Mouse (Mus musculus): ENCODE data around the gene Gm21969.

Gm21969 gene

DNA sequence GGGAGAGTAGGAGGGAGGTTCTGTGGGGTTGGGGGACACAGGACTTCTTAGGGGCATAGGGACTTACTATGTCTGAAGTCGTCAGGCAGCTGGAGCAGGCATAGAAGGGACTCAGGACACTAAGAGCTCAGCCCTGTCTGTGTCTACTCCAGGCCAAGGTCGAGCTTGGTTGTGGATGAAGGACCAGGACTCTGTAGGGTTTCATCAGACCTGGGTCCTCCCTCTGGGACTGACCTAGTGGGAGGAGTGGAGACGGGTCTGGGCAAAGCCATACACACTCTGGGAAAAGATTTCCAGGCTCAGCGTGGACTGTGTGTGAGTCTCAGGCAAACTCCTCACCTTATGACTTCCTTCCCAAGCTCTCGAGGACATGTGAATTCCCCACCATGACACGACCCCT lies 16.8 kb downstream of the Gm21969 start:
- DNase-seq (ENCODE audit: low spot score in 2 of 2), result no peak

DNA sequence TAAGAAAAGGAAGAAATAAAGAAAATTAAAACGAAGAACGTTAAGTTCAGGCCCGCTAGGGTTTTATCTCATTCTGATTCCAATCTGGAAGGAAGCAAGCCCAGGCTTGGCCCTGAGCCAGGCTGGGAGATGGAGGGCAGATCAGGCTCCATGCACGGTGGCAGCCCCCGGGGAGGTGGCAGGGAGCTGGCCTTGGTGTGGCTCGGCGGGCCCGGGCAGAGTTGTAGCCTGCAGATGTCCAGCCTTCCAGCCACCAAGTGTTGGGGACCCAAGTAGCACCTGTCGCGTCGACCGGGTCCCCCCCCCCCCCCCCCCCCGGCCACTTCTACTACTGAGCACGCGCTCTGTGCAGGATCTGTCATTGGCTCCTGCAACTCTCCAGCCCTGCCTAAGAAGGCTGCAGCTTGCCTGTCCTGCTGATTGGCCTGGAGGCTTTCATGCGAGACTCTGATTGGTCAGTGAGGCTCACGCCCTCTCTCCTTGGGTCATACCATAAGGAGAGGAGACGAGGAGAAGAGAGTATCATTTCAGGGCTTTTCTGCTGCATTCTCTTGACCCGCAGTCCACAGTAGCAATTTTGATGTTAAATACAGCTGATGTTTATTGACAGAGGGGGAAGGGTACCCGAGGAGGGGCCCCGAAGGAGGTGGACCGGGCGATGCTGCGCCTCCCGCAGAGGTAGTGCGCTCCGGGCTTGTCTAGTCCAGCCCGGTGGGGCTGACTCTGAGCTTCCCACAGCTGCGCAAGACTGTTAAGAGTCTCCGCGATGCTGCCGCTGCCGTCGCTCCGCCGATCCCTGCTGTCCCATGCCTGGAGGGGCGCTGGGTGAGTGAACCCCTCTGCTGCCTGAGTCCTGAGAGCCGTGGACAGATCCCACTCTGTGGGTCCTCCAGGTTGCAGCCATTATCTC lies 19.6 kb downstream of the Gm21969 start, which contains the start of gene Aldh4a1:
Aldh4a1 (plus strand) TSS at position 494 of the 910 bp plus-strand sequence.
- DNase-seq (ENCODE audit: low spot score in 2 of 2), result peak; percentile 61 to 84

DNA sequence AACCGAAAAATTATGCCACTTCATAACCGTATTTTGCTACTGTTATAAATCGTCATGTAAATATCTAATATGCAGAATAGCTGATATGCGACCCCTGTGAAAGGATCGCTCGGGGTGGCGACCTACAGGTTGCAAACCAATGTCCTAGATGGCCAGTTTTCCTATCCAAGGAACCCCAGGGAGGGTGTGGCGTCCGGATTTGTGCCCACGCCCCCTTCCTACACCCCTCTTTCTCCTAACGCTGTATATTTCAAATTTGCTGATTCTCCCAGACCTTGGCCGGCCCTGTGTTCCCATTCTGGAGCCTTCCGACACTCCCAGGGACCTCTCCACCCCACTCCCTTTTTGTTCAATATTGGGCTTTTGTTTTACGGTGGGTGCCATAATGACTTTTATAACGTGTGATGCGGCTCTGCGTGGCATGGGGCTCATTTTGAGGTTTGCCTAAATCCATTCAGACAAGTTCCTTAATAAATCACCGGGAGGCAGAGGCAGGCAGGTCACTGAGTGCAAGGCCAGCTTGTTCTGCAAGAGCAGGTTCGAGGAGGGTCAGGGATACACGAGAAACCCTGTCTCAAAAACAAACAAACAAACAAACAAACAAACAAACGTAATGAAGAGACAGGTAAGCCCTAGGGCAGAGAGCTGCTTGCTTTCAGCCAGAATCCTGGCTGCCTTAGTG lies 20.6 kb downstream of the Gm21969 start:
- DNase-seq (ENCODE audit: low spot score in 2 of 2), result no peak

DNA sequence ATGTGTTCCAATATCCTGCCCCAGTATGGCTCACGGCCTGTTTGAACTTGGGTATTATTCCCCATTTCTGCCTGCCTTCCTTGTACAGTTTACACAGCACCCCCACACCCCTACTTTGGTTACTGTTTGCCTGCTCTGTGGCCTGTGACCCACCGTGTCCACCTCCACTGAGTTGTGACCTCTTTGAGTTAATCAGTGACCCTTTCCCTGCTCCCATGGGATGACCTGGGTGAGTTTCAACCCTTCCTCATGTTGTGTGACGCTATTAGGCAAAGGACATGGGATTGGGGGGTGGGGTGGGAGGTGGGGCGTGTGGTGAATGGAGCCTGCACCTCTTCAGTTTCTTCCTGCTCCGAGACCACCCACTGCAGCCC lies 21.1 kb downstream of the Gm21969 start:
- DNase-seq (ENCODE audit: low spot score in 2 of 2), result no peak

DNA sequence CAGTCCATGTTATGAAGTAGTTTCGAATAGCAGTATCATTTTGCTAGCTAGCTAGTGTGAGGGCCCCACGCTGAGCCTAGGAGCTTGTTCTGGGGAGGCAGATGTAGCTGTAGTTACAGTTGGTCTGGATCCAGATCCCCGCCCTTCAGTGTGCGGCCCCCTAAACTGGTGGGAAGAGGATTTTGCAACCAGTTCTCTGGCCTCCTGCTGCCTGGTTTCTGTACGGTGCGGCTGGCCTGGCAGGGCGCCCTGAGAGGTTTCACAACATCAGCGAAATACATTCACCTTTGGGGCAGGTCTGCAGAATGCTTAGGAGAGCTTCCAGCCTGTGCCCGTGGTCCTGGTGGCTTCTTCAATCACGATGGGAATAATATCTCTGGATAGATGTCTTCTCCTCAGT lies 21.7 kb downstream of the Gm21969 start:
- DNase-seq (ENCODE audit: low spot score in 2 of 2), result no peak

DNA sequence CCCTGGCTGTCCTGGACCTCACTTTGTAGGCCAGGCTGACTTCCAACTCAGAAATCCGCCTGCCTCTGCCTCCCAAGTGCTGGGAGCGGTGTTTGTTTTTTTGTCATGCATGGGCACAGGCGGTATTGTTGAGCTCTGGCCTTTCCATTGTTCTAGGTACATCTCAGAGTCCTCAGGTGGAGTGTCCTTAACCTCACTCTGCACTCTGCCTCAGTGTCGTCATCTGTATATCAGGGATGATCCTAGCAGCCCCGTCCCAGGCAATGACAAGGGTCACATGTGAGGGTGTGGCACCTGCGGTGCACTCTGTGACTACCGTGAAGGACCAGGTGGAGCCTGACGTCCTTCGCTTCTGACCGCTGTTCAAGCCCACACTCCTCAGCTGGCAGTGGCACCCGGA lies 24.4 kb downstream of the Gm21969 start:
- no peak for DNase-seq (ENCODE audit: low spot score in 2 of 2)

DNA sequence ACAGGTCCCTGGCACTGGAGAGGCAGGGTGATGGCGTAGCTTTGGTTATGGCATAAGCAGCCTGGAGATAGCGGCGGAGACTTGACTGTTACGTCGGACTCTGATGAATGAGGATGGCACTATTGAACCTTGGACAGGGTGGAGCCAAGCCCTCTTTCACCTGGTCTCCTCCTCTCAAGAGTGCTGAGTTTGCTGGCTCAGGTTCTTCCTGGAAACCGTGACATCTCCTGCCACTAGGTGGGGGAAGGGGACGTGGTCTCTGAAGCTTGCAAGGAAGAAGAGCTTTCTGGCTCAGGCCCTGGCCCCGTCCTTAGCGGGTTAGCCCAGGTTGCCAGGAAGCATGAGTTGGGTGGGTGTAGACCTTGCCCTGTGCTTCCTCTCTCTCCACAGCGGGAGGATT lies 27.2 kb downstream of the Gm21969 start:
- no peak for DNase-seq (ENCODE audit: low spot score in 2 of 2)

DNA sequence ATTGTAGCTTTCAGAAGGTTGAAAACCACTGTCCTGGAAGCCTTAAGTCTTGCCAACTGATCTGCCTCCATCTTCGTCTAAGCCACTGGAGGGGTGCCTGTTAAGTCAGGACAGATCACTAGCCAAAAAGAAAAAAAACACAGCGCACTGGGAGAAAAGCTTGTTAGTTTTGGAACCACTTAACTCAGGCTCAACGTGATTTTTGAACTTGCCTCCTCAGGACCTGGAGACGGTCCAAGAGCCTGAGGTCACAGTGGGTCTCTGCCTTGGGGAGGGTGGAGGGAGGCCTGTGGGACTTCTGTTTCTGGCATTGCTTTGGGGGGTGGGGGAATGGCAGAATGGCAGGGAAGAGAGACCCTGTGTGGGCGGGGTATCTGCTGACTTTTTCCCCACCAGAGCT lies 28.2 kb downstream of the Gm21969 start:
- DNase-seq (ENCODE audit: low spot score in 2 of 2), result no peak

DNA sequence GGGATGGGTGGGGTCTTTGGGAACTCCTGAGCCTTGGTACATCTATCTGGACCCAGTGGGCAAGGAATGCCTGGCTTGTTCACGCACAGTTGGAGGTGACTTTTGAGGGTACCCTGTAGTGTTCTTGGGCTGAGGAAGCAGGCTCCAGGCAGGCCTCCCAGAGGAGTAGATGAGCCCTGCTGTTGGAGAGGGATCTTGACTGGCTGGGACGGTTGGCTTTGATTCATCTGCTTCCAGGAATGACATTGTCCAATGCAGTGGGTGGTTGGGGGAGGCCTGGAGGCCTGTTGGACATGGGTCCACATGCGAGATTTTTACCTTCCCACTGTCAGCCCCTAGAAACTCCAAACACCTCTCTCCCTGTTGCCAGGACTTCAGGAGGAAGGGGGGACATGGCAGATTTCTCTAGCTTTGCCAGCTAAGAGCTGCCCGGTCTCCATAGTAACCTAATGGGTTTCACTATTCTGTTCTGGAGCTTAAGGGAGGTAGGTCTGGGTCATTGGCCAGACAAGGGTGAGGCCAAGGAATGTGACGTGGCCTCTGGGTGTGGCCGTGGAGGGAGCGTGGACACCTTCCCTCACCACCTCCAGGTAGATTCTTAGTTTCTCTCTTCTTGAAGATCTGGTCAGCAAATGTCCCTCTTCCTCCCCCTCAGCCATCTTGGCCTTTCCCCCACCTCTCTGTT lies 28.7 kb downstream of the Gm21969 start:
- no peak for DNase-seq (ENCODE audit: low spot score in 2 of 2)

DNA sequence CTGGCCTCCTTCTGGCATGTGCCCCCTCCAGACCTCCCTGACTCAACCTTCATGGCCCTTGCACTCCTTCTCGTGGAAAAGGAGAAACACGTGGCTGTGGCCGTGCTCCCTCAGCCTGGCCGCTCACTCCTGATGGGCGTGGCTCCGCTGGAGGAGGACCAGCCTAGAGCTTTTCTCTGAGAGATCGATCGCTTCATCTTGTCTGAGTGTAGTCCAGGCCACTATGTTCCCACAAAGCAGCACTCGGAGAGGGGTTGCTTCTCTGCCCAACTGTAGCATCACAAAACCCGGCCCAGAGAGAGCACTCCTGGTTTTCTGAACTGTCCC lies 29.2 kb downstream of the Gm21969 start:
- no peak for DNase-seq (ENCODE audit: low spot score in 2 of 2)

DNA sequence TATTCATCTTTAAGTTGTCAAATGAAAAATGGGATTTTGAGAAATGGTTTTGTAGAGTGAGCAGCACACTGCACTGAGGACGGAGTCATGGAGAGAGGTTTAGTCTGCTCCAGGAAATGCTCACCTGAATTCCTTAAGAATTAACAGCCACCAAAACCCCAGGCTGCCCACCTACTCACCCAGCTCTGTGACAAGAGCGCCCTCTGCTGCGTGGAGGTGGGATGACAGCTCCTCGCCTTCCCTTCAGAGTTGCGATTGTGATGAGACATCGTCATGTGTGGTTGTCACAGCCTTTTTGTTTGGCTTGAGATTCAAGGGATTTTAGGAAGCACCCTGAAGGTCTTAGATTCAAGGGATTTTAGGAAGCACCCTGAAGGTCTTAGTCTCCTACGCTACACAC lies 33.4 kb downstream of the Gm21969 start:
- peak; percentile 72 to 86 for DNase-seq (ENCODE audit: low spot score in 2 of 2)

DNA sequence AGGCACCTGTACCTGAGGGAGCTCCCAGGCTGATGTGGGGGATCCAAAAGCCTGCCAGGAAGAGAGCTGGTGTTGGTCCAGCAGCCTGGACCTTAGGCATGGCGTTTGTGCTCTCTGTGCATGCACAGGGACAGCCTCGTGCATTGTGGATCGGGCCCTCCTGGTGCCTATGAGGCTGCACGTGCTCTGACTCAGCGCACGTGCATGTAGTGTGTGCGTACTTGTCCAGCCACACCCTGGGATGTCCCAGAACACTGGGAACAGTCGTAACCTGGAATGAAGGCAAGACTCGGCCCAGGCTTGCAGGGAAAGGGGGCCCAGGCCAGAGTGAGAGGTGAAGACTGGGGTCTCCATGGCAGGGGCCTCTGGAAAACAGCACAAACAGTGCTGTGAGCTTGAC lies 34.9 kb downstream of the Gm21969 start:
- DNase-seq (ENCODE audit: low spot score in 2 of 2), result no peak

DNA sequence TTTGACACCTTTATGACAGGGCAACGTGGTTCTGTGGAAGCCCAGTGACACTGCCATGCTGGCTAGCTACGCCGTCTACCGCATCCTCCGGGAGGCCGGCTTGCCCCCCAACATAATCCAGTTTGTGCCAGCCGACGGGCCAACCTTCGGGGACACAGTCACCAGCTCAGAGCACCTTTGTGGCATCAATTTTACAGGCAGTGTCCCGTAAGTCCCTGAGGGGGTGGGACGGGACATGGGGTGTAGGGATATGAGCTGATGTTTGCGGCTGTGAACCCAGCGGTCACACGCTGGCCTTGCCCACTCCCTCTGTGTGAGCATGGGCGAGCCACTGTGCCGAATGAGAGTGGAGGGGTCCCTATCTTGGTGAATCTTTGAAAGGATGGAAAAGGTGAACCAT lies 35.4 kb downstream of the Gm21969 start:
- no peak for DNase-seq (ENCODE audit: low spot score in 2 of 2)

DNA sequence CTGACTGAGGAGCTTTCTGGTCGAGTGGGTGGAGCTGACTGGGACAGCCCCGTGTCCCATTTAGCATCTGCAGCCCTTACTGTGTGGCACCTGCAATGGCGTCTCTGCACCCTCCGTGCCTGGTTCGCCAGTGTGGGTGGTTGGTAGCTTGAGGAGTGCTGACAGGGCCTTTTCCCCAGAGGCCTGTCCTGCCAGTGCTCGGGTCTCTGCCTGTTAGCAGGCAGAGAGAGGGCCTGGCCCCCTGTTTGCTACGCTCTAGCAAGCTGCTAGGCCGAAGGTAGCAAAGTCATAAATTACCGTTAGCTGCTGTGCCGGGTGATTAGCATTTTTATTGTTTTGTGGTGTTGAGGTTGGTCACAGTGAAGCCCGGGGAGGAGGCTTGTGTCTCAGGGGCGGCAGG lies 36.8 kb downstream of the Gm21969 start:
- DNase-seq (ENCODE audit: low spot score in 2 of 2), result no peak

DNA sequence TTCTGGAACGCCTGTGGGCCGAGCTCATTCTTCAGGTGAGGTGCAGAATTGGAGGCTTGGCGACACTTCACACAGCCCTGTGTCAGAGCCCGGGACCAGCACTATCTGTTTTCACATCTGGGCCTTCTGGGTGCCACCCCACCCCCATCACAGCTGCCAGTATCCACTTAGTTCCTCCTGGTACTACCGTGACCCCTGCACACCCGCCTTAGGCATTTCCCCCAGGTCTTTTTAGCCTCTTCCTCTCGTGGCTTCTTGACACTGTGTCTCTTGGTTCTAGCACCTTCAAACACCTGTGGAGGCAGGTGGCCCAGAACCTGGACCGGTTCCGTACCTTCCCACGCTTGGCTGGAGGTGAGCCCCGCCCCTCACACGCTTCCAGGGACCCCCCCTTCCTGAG lies 37.3 kb downstream of the Gm21969 start:
- no peak for DNase-seq (ENCODE audit: low spot score in 2 of 2)

DNA sequence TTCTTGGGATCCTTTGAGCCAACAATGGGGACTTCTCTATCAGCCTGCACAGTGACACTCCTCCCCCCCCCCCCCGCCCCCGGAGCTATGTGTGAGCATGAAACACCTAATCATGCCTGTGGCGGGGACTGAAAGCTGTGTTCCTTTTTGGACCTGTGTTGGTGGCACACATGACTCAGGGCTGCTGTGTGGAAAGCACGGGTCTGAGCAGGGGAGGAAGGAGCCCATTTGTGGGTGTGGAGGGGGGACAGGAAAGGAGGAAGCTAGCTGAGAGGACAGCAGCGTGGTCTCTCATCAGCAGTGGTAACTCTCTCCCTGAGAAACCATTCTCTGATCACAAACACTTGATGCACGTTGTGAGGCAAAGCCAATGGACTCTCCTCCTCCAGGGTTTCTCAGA lies 37.8 kb downstream of the Gm21969 start:
- no peak for DNase-seq (ENCODE audit: low spot score in 2 of 2)

DNA sequence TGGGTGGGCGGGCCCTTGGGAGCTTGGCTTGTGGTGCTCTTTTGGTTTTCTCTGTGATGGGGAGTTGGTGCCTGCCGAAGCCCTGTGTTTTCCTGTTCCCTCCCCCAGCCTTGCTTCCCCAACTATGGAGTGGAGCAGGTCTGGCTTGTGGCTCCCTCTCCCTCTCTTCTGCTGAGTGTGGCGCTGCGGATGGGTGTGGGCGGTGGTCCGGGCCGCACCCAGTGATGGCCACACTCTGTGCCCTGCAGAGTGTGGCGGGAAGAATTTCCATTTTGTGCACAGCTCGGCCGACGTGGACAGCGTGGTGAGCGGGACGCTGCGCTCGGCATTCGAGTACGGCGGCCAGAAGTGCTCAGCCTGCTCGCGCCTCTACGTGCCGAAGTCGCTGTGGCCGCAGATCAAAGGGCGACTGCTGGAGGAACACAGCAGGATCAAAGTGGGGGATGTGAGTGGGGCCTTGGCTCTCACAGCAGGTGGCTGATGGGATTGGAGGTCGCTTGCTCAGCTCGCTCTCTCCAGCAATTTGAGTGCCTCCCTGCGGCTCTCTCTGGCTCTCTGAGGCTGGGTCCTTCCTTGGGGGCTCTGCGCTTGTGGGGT lies 38.9 kb downstream of the Gm21969 start:
- DNase-seq (ENCODE audit: low spot score in 2 of 2), result no peak

DNA sequence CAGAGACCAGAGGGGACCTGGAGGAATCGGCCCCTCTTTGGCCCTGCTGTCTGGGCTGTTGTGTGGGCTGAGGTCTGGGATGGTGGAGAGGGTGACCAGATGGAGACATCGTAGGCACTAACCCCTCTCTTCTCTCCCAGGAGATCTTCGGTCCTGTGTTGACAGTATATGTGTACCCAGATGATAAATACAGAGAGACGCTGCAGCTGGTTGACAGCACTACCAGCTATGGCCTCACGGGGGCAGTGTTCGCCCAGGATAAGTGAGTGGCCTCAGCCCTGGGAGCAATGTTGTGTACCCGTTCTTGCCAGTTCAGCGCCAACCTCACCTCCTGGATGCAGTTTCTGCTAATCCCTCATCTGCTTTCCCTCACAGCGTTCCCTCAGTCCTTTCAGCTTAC lies 41.0 kb downstream of the Gm21969 start:
- peak; percentile 91 to 92 for DNase-seq (ENCODE audit: low spot score in 2 of 2)

DNA sequence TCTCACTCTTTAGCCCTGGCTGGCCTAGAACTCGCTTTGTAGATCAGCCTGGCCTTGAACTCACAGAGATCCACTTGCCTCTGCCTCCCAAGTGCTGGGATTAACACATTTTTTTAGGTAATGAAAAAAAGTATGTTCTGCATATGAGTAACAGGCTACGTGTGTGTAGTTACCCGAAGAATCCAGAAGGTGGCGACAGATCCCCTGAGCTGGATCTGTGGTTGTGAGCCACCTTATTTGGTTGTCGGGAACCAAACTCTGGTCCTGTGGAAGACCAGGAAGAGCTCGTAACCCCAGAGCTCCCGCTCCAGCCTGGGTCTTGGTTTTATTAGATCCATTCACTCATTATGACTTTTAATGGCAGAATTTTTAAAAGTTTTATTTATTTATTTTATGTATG lies 43.9 kb downstream of the Gm21969 start:
- DNase-seq (ENCODE audit: low spot score in 2 of 2), result no peak

DNA sequence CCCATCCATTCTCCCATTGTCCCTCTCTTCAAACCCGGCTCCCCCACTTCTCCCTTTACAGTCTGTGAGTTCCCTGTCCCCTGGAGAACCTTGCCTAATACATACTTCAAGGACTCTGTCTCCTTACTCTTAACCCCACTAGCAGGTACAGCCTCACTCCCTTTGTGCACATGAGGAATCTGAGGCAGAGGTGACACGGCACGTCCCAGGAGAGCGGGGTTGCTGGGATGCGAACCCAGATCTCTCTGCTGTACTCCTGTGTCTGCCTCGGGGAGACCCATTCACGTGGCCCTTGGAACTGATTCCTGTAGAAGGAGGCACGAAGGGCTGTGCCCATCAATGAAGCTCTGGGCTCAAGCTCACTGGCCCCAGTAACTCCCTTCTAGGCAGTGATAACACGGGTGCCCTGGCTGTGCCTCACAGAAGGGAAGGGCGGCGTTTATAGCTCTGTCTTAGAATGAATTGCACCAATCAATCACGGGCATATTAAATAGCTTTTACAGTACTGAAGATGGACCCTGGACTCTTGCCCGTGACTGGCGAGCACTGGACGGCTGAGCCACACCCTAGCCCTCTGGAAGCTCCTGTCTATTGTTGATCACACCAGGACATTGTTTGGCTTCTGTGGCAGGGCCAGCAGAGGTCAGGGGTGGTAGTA lies 47.2 kb downstream of the Gm21969 start:
- DNase-seq (ENCODE audit: low spot score in 2 of 2), result no peak

DNA sequence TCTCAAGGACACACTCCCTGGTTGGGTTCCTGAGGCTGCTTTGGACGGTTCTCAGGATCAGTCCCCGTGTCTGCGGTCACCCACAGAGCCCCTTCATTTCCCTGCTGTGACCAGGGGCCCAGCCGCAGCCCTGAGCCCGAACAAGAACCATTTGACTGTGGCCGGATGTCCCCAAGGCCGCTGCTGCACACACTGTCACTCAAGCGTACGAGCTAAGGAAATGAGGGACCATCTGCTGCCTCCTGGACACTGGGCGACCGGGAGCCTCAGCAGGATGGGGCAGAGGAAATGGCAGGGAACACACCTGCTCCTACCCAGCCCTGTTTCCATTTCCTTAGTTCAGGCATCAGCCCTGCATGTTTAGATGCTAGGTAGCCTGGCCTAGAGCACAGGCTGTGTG lies 47.9 kb downstream of the Gm21969 start:
- DNase-seq (ENCODE audit: low spot score in 2 of 2), result no peak

DNA sequence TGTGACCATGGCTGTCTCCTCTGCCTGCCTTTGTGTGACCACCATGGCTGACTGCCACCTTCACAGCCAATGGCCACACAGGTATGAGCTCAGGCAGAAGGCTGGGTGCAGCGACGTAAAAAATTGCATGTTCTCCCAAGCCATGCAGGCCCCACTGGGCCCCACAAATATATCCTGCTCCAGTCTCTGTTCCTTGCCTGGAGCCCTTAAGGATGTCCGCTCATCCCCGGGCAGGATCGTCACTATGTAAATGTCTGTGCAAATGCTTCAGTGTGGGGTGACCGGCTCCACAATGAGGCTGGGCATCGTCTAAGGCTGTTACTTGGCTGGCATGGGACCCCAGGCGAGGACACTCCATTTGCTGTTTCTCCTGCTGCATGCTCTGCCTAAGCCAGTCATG lies 50.3 kb downstream of the Gm21969 start, which contains the start of gene Tas1r2:
Tas1r2 (plus strand) TSS at position 301 of the 400 bp plus-strand sequence.
- DNase-seq (ENCODE audit: low spot score in 2 of 2), result no peak

All from cerebellum, postnatal 4 days (tissue).